Mouse (Mus musculus) hindbrain, embryonic 14.5 days (tissue): ENCODE data around the gene Nsun5. TPM values are rescaled to one million over a fixed set of nuclear protein-coding genes. Genes with fewer than 3 reads are reported as not detected.

Source experiments
- ATAC-seq: fragments of 200-750 bp; cut with Nextera tagmentation; 2 replicates; pipeline ENCODE4 v1.8.0; 2017; ENCODE audit warnings: moderate number of reproducible peaks, mild to moderate bottlenecking, moderate TSS enrichment, moderate library complexity; ENCODE audit not compliant: low FRiP score
- DNase-seq: peaks from one replicate; pipeline ENCODE4 v3.0.0-alpha.2; 2015; ENCODE audit warnings: low spot score
- H3K27ac ChIP-seq: fragments of 300-500 bp; sonication (generic); 2 replicates; pipeline ENCODE4 v1.5.1; 2014; ENCODE audit warnings: mild to moderate bottlenecking, moderate library complexity
- H3K27me3 ChIP-seq: fragments of 300-500 bp; sonication (generic); 2 replicates; pipeline ENCODE4 v1.6.1; 2014; ENCODE audit warnings: mild to moderate bottlenecking, low read length, mixed read lengths; ENCODE audit not compliant: control insufficient read depth, insufficient read depth
- H3K36me3 ChIP-seq: fragments of 300-500 bp; sonication (generic); replicated peaks from 2 replicates; pipeline ENCODE4 v1.6.1; 2014; ENCODE audit not compliant: control insufficient read depth, insufficient read depth
- H3K4me1 ChIP-seq: fragments of 300-500 bp; sonication (generic); replicated peaks from 2 replicates; pipeline ENCODE4 v1.6.1; 2014; ENCODE audit warnings: antibody characterized with exemption, low read length, mixed read lengths; ENCODE audit not compliant: control insufficient read depth, insufficient read depth
- H3K4me2 ChIP-seq: fragments of 300-500 bp; sonication (generic); replicated peaks from 2 replicates; pipeline ENCODE4 v1.6.1; 2014; ENCODE audit warnings: mild to moderate bottlenecking, moderate library complexity
- H3K4me3 ChIP-seq: fragments of 300-500 bp; sonication (generic); replicated peaks from 2 replicates; pipeline ENCODE4 v1.5.1; 2014; ENCODE audit warnings: mild to moderate bottlenecking, low read length
- H3K9ac ChIP-seq: fragments of 300-500 bp; sonication (generic); 2 replicates; pipeline ENCODE4 v1.6.1; 2014
- H3K9me3 ChIP-seq: fragments of 300-500 bp; sonication (generic); 2 replicates; pipeline ENCODE4 v1.6.1; 2016; ENCODE audit warnings: low read length; ENCODE audit not compliant: control insufficient read depth
- WGBS: fragments of 180-500 bp; shearing (Covaris S2); extraction: QIAGEN DNeasy Blood & Tissue Kit; methylation state at CpG from one replicate; pipeline ENCODE4 v1.1.7; 2014; 5-methylcytosine and 5-hydroxymethylcytosine counted together
- polyA plus RNA-seq: library from polyadenylated mRNA; unstranded; fragments of >200 nt; fragmentation: Nextera tagmentation; extraction: Ambion mirVana; gene quantifications from 2 replicates; pipeline ENCODE4 v1.2.1, GENCODE M21; 2014

Nsun5 gene
- polyA plus RNA-seq, result 21.1 and 21.9 TPM in 2 replicates

GRCm38 (mm10) chr5:135369787-135370654, at the start of gene Nsun5:
Nsun5 (plus strand) TSS chr5:135369953.
- ATAC-seq, result peak; percentile 78
- peaks cover 13% of the 10 kb centered on the region for H3K4me1 ChIP-seq
- WGBS, result under 1% methylated on average over 64 of the region's 64 CpGs

GRCm38 (mm10) chr5:135322197-135322596, 47.6 kb upstream of the Nsun5 start:
- H3K27ac ChIP-seq, result no peak overlapping the region
- H3K27me3 ChIP-seq, result no peaks in the 10 kb centered on the region
- no peaks in the 10 kb centered on the region for H3K9me3 ChIP-seq
- no peak overlapping the region for H3K4me3 ChIP-seq
- H3K36me3 ChIP-seq, result no peaks in the 10 kb centered on the region
- ATAC-seq (no peak), DNase-seq (no peak)
- H3K4me1 ChIP-seq, result no peaks in the 10 kb centered on the region
- no peak overlapping the region for H3K4me2 ChIP-seq
- WGBS, result 85% methylated on average over 1 of the region's 1 CpGs
- no peak overlapping the region for H3K9ac ChIP-seq

More at GRCm38 (mm10) chr5:135369787-135370654, at the start of gene Nsun5:
- Histone ChIP-seq H3K27me3 (no peaks in the 10 kb centered on the region), H3K9ac (peak within 1 kb of the TSS; percentile 91), H3K4me3 (peak within 1 kb of the TSS; percentile 96), H3K36me3 (peaks cover 37% of the 10 kb centered on the region), H3K27ac (peak within 1 kb of the TSS; percentile 83), H3K9me3 (no peaks in the 10 kb centered on the region), H3K4me2 (peak within 1 kb of the TSS; percentile 79)
- peak; percentile 100 for DNase-seq

GRCm38 (mm10) chr5:135326121-135326659, 43.6 kb upstream of the Nsun5 start:
- Histone ChIP-seq H3K9me3 (no peaks in the 10 kb centered on the region), H3K27ac (no peak overlapping the region), H3K4me3 (no peak overlapping the region), H3K27me3 (no peaks in the 10 kb centered on the region), H3K4me1 (no peaks in the 10 kb centered on the region), H3K9ac (no peak overlapping the region), H3K4me2 (no peak overlapping the region), H3K36me3 (no peaks in the 10 kb centered on the region)
- 15% methylated on average over 3 of the region's 3 CpGs for WGBS
- no peak for ATAC-seq
- DNase-seq, result no peak

GRCm38 (mm10) chr5:135329471-135329870, 40.3 kb upstream of the Nsun5 start:
- WGBS, result 89% methylated on average over 4 of the region's 4 CpGs

DNA sequence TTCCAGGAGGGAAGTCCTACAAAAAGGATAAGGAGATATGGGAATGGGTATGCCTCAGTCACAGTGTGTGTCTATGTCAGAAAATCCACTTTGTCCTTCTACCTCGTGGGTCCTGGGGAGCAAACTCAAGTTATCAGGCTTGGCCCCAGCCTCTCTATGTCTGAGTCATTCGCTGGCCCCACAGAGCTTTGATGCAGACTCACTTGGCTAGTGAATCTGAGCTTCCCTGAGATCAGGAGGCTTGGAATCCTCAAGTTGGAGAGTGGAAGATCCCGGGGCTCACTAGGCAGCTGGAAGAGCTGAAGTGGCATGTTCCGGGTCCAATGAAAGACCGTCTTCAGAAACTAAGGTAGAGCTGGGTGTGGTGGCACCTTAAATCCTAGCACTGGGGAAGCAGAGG, 39.6 kb upstream of the Nsun5 start:
- H3K4me1 ChIP-seq, result no peaks in the 10 kb centered on the region
- no peak for ATAC-seq
- no peak overlapping the region for H3K4me3 ChIP-seq
- no peak overlapping the region for H3K9ac ChIP-seq
- no peak overlapping the region for H3K27ac ChIP-seq
- 88% methylated on average over 5 of the region's 5 CpGs for WGBS
- no peaks in the 10 kb centered on the region for H3K9me3 ChIP-seq
- H3K36me3 ChIP-seq, result no peaks in the 10 kb centered on the region
- no peak for DNase-seq
- H3K4me2 ChIP-seq, result no peak overlapping the region
- no peaks in the 10 kb centered on the region for H3K27me3 ChIP-seq

More at GRCm38 (mm10) chr5:135329471-135329870, 40.3 kb upstream of the Nsun5 start:
- Histone ChIP-seq H3K9ac (no peak overlapping the region), H3K27me3 (no peaks in the 10 kb centered on the region), H3K27ac (no peak overlapping the region), H3K4me1 (no peaks in the 10 kb centered on the region), H3K4me3 (no peak overlapping the region), H3K4me2 (no peak overlapping the region), H3K9me3 (no peaks in the 10 kb centered on the region), H3K36me3 (no peaks in the 10 kb centered on the region)
- DNase-seq (no peak), ATAC-seq (no peak)

DNA sequence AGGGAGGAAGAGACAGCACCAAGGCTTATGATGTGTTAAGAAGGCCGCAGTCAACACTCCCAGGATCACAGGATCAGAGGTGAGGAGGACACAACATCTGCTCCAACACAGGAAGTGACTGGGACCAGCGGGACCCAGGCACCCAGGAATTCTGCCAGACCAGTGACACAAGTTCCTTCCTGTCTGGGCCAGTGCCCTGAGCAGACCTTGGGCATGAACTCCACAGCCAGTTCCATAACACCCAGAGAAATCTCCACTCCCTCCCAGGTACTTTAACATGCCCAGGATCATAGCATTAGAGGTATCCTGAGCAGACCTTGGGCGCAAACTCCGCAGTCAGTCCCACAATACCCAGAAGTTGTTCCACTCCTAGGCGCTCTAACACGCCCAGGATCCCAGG, 38.6 kb upstream of the Nsun5 start:
- H3K4me1 ChIP-seq, result no peaks in the 10 kb centered on the region
- H3K36me3 ChIP-seq, result no peaks in the 10 kb centered on the region
- no peaks in the 10 kb centered on the region for H3K9me3 ChIP-seq
- 92% methylated on average over 6 of the region's 6 CpGs for WGBS
- H3K4me3 ChIP-seq, result no peak overlapping the region
- no peaks in the 10 kb centered on the region for H3K27me3 ChIP-seq
- no peak overlapping the region for H3K27ac ChIP-seq
- H3K4me2 ChIP-seq, result no peak overlapping the region
- no peak overlapping the region for H3K9ac ChIP-seq
- no peak for ATAC-seq
- DNase-seq, result no peak

GRCm38 (mm10) chr5:135337575-135337974, 32.2 kb upstream of the Nsun5 start:
- Histone ChIP-seq H3K9ac (no peak overlapping the region), H3K4me2 (no peak overlapping the region), H3K27ac (no peak overlapping the region), H3K36me3 (no peaks in the 10 kb centered on the region), H3K27me3 (no peaks in the 10 kb centered on the region), H3K9me3 (no peaks in the 10 kb centered on the region), H3K4me3 (no peak overlapping the region), H3K4me1 (no peaks in the 10 kb centered on the region)
- ATAC-seq, result no peak
- WGBS, result 70% methylated on average over 3 of the region's 3 CpGs
- peak; percentile 25 for DNase-seq

- no peaks in the 10 kb centered on the region for H3K27me3 ChIP-seq
- H3K27ac ChIP-seq, result no peak overlapping the region
- DNase-seq (no peak), ATAC-seq (no peak)
- no peak overlapping the region for H3K9ac ChIP-seq
- H3K4me1 ChIP-seq, result no peaks in the 10 kb centered on the region
- 74% methylated on average over 7 of the region's 7 CpGs for WGBS
- H3K4me2 ChIP-seq, result no peak overlapping the region
- H3K9me3 ChIP-seq, result no peaks in the 10 kb centered on the region
- no peak overlapping the region for H3K4me3 ChIP-seq
- no peaks in the 10 kb centered on the region for H3K36me3 ChIP-seq
Measured at GRCm38 (mm10) chr5:135345989-135346388, 23.8 kb upstream of the Nsun5 start.

DNA sequence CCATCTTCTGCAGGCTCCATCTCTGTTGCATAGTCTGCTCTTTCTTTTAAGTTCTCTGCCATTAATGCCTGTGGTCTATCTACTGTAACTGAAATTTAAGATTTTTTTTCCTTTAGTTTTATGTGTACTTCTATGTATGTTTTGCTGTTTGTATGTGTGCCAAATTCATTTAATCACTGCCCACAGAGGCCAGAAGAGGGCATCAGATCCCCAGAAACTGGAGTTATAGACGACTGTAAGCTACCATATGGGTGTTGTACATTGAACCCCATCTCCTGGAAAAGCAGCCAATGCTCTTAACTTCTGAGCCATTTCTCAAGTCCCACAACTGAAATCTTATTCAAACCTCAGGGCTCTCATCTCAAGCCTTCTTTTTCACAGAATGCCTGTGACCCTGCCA, 23.3 kb upstream of the Nsun5 start:
- Histone ChIP-seq H3K9ac (no peak overlapping the region), H3K4me3 (no peak overlapping the region), H3K9me3 (no peaks in the 10 kb centered on the region), H3K4me2 (no peak overlapping the region), H3K27me3 (no peaks in the 10 kb centered on the region), H3K27ac (no peak overlapping the region), H3K4me1 (no peaks in the 10 kb centered on the region), H3K36me3 (no peaks in the 10 kb centered on the region)
- 28% methylated on average over 1 of the region's 1 CpGs for WGBS
- no peak for DNase-seq
- no peak for ATAC-seq
